Mouse (Mus musculus) stomach, postnatal 0 days (tissue): ENCODE measurements around the gene Gm5346.

Source experiments
- CTCF ChIP-seq: IDR thresholded peaks from 2 replicates; pipeline ENCODE4 v1.5.1; 2016; ENCODE audit warnings: antibody characterized with exemption, low read depth, mild to moderate bottlenecking, moderate library complexity
- EP300 ChIP-seq: optimal IDR thresholded peaks from 2 replicates; pipeline ENCODE3; 2016; ENCODE audit warnings: antibody characterized with exemption

GRCm38 (mm10) chr8:43627176-43627575, at the start of gene Gm5346:
- TF ChIP-seq EP300 (no peak), CTCF (no peak)
